Mouse (Mus musculus) CH12F3 (cell line): ENCODE data around the gene Cpsf4l.

Experiments
- in situ Hi-C: fragments of 300-500 bp; cut with MboI; formaldehyde crosslinking; loops from 2 replicates; pipeline ENCODE4 v1.14.3; 2020; ENCODE audit warnings: low sequenced_read_pairs

Cpsf4l gene

GRCm38 (mm10) chr11:113736848-113737552, 27.2 kb upstream of the Cpsf4l start:
- in situ Hi-C loops: no loop called here

- in situ Hi-C loops: no loop called here
Observed at GRCm38 (mm10) chr11:113735151-113735550, 25.3 kb upstream of the Cpsf4l start.

GRCm38 (mm10) chr11:113733631-113734364, 24.0 kb upstream of the Cpsf4l start:
- in situ Hi-C loops: no loop called here

- in situ Hi-C loops: no loop called here
Observed at GRCm38 (mm10) chr11:113731945-113732612, 22.3 kb upstream of the Cpsf4l start.

- in situ Hi-C loops: no loop called here
Observed at GRCm38 (mm10) chr11:113730879-113731278, 21.1 kb upstream of the Cpsf4l start.

- in situ Hi-C loops: no loop called here
Observed at GRCm38 (mm10) chr11:113729917-113730316, 20.1 kb upstream of the Cpsf4l start.

GRCm38 (mm10) chr11:113729239-113729638, 19.4 kb upstream of the Cpsf4l start:
- in situ Hi-C loops: no loop called here

GRCm38 (mm10) chr11:113727992-113728391, 18.2 kb upstream of the Cpsf4l start:
- in situ Hi-C loops: no loop called here

GRCm38 (mm10) chr11:113726994-113727888, 17.4 kb upstream of the Cpsf4l start:
- in situ Hi-C loops: no loop called here

GRCm38 (mm10) chr11:113725235-113726048, 15.6 kb upstream of the Cpsf4l start:
- in situ Hi-C loops: no loop called here

GRCm38 (mm10) chr11:113722405-113723090, 12.7 kb upstream of the Cpsf4l start:
- in situ Hi-C loops: no loop called here

GRCm38 (mm10) chr11:113717767-113718424, 8.1 kb upstream of the Cpsf4l start:
- in situ Hi-C loops: no loop called here

GRCm38 (mm10) chr11:113716132-113716531, 6.3 kb upstream of the Cpsf4l start:
- in situ Hi-C loops: no loop called here

- in situ Hi-C loops: no loop called here
Observed at GRCm38 (mm10) chr11:113715078-113715674, 5.4 kb upstream of the Cpsf4l start.

GRCm38 (mm10) chr11:113711061-113711460, 1.2 kb upstream of the Cpsf4l start:
- in situ Hi-C loops: no loop called here

GRCm38 (mm10) chr11:113710257-113710777, 500 bp upstream of the Cpsf4l start:
- in situ Hi-C loops: no loop called here

- in situ Hi-C loops: no loop called here
Observed at GRCm38 (mm10) chr11:113709272-113709671, 545 bp downstream of the Cpsf4l start.

GRCm38 (mm10) chr11:113708629-113709213, 1.1 kb downstream of the Cpsf4l start:
- in situ Hi-C loops: no loop called here
